14 mouse cellular contexts compared by ENCODE assay signal in the genomic region with DNA sequence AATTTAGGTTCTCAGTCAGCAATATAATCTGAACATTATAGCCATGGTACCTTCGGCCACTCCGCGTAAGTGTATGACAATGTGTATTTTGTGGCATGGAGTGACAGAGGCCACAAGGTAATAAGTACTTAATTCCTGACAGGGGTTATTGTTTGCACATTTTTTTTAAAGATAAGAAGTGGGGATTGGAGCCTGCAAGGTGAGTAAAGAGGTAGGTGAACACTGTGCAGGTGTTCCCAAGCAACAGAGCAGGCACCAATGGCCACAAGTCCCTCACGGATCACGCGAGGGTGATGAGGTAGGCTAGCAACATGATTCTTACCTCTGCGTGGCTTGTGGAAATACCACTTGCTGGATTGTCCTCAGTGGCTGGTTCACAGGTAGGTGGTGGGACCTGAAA.
"Had no signal": no experiment of that assay in that cellular context is flagged by ENCODE, and none has a peak within 500 bp of the region (broad histone marks: within the 10 kb centered on the region; RNA-seq: fewer than 3 reads in every experiment).

No protein-coding gene starts in this region.

- H3K27ac ChIP-seq: liver, embryonic 12.5 days; liver, embryonic 14.5 days; lung, embryonic 15.5 days; macrophage; midbrain, embryonic 13.5 days; midbrain, embryonic 15.5 days; neural tube, embryonic 12.5 days had no signal

- H3K36me3 ChIP-seq: liver, embryonic 12.5 days; lung, embryonic 15.5 days; midbrain, embryonic 13.5 days; neural tube, embryonic 12.5 days had no signal

- H3K4me3 ChIP-seq: liver, embryonic 12.5 days; lung, embryonic 15.5 days; midbrain, embryonic 13.5 days; midbrain, embryonic 15.5 days; neural tube, embryonic 12.5 days had no signal

- H3K4me2 ChIP-seq: liver, embryonic 12.5 days; lung, embryonic 15.5 days; midbrain, embryonic 11.5 days; midbrain, embryonic 13.5 days; midbrain, embryonic 15.5 days; neural tube, embryonic 12.5 days had no signal

- DNase-seq: lung, postnatal 14 days; lung, postnatal 36 days; right cerebral cortex, postnatal 14 days; thymus, adult 18-20 months; thymus, postnatal 14 days; thymus, postnatal 36 days had no signal

- ATAC-seq: liver, embryonic 12.5 days; midbrain, embryonic 13.5 days; midbrain, embryonic 15.5 days had no signal

- H3K9ac ChIP-seq: liver, embryonic 12.5 days; liver, embryonic 14.5 days; lung, embryonic 15.5 days; midbrain, embryonic 13.5 days; midbrain, embryonic 15.5 days; neural tube, embryonic 12.5 days had no signal

- H3K9me3 ChIP-seq: liver, embryonic 12.5 days; lung, embryonic 15.5 days; midbrain, embryonic 13.5 days; midbrain, embryonic 15.5 days; neural tube, embryonic 12.5 days had no signal

- H3K27me3 ChIP-seq: liver, embryonic 12.5 days; lung, embryonic 15.5 days; midbrain, embryonic 15.5 days; neural tube, embryonic 12.5 days had no signal

- H3K4me1 ChIP-seq: liver, embryonic 12.5 days; lung, embryonic 15.5 days; midbrain, embryonic 13.5 days; midbrain, embryonic 15.5 days; neural tube, embryonic 12.5 days had no signal
